Mouse (Mus musculus) stomach, embryonic 16.5 days (tissue): ENCODE data around the gene Eva1b. TPM values are rescaled to one million over a fixed set of nuclear protein-coding genes. Genes with fewer than 3 reads are reported as not detected.

Experiments used
- ATAC-seq: fragments of 200-750 bp; cut with Nextera tagmentation; 2 replicates; pipeline ENCODE4 v1.8.0; 2017; ENCODE audit warnings: moderate number of reproducible peaks, moderate TSS enrichment; ENCODE audit not compliant: insufficient read depth, low FRiP score
- H3K27ac ChIP-seq: fragments of 300-500 bp; sonication (generic); 2 replicates; pipeline ENCODE4 v1.5.1; 2014; ENCODE audit warnings: low read length
- H3K27me3 ChIP-seq: fragments of 300-500 bp; sonication (generic); 2 replicates; pipeline ENCODE4 v1.6.1; 2014; ENCODE audit warnings: low read length, control low read depth, mixed read lengths; ENCODE audit not compliant: control insufficient read depth, insufficient read depth
- H3K36me3 ChIP-seq: fragments of 300-500 bp; sonication (generic); 2 replicates; pipeline ENCODE4 v1.6.1; 2014; ENCODE audit warnings: low read length; ENCODE audit not compliant: control insufficient read depth, insufficient read depth
- H3K4me1 ChIP-seq: fragments of 300-500 bp; sonication (generic); 2 replicates; pipeline ENCODE4 v1.6.1; 2014; ENCODE audit warnings: low read length, control low read depth, mixed read lengths; ENCODE audit not compliant: control insufficient read depth, insufficient read depth
- H3K4me2 ChIP-seq: fragments of 300-500 bp; sonication (generic); 2 replicates; pipeline ENCODE4 v1.6.1; 2014; ENCODE audit warnings: low read depth, low read length, mixed read lengths
- H3K4me3 ChIP-seq: fragments of 300-500 bp; sonication (generic); replicated peaks from 2 replicates; pipeline ENCODE4 v1.5.1; 2014; ENCODE audit warnings: mild to moderate bottlenecking, low read length
- H3K9ac ChIP-seq: fragments of 300-500 bp; sonication (generic); 2 replicates; pipeline ENCODE4 v1.6.1; 2014; ENCODE audit warnings: low read length
- H3K9me3 ChIP-seq: fragments of 300-500 bp; sonication (generic); replicated peaks from 2 replicates; pipeline ENCODE4 v1.6.1; 2016; ENCODE audit warnings: low read length, control low read depth; ENCODE audit not compliant: control insufficient read depth
- WGBS: fragments of 180-500 bp; shearing (Covaris S2); extraction: QIAGEN DNeasy Blood & Tissue Kit; methylation state at CpG from one replicate; pipeline ENCODE4 v1.1.7; 2014; 5-methylcytosine and 5-hydroxymethylcytosine counted together
- polyA plus RNA-seq: library from polyadenylated mRNA; unstranded; fragments of >200 nt; fragmentation: Nextera tagmentation; extraction: Ambion mirVana; gene quantifications from 2 replicates; pipeline ENCODE4 v1.2.1, GENCODE M21; 2015

Gene Eva1b
- polyA plus RNA-seq, 1 experiment from 2014 or later: 49.7 TPM

- Histone ChIP-seq H3K4me3 (no peak overlapping the region), H3K36me3 (no peaks in the 10 kb centered on the region), H3K9me3 (no peaks in the 10 kb centered on the region), H3K27ac (peak overlapping the region; percentile 26; the same call in 1 of the 2 replicates), H3K4me1 (peaks cover 52% of the 10 kb centered on the region), H3K4me2 (no peak overlapping the region), H3K9ac (peak overlapping the region; percentile 17; the same call in 1 of the 2 replicates), H3K27me3 (no peaks in the 10 kb centered on the region)
- 61% methylated on average over 8 of the region's 8 CpGs for WGBS
- ATAC-seq: no peak
Observed at GRCm38 (mm10) chr4:126108061-126108740, 39.3 kb upstream of the Eva1b start.

- WGBS: 56% methylated on average over 10 of the region's 10 CpGs
- Histone ChIP-seq H3K27ac (peak overlapping the region; percentile 89), H3K27me3 (no peaks in the 10 kb centered on the region), H3K36me3 (no peaks in the 10 kb centered on the region), H3K4me3 (no peak overlapping the region), H3K9ac (peak overlapping the region; percentile 66), H3K9me3 (no peaks in the 10 kb centered on the region), H3K4me2 (peak overlapping the region; percentile 45), H3K4me1 (peaks cover 55% of the 10 kb centered on the region)
- no peak for ATAC-seq
Observed at GRCm38 (mm10) chr4:126109613-126110373, 37.8 kb upstream of the Eva1b start.

- H3K9ac ChIP-seq: peak overlapping the region; percentile 66
- H3K4me1 ChIP-seq: peaks cover 48% of the 10 kb centered on the region
- H3K27me3 ChIP-seq: no peaks in the 10 kb centered on the region
- peak; percentile 89 for ATAC-seq
- 14% methylated on average over 12 of the region's 12 CpGs for WGBS
- peak overlapping the region; percentile 89 for H3K27ac ChIP-seq
- no peaks in the 10 kb centered on the region for H3K36me3 ChIP-seq
- H3K4me2 ChIP-seq: peak overlapping the region; percentile 45
- H3K9me3 ChIP-seq: no peaks in the 10 kb centered on the region
- H3K4me3 ChIP-seq: 0 out of 2 replicates have a peak overlapping the region, but pooled peaks have one; percentile 14
Observed at GRCm38 (mm10) chr4:126110374-126111152, 37.0 kb upstream of the Eva1b start.

- peak overlapping the region; percentile 45 for H3K4me2 ChIP-seq
- peak overlapping the region; percentile 66 for H3K9ac ChIP-seq
- peak overlapping the region; percentile 89 for H3K27ac ChIP-seq
- no peaks in the 10 kb centered on the region for H3K9me3 ChIP-seq
- no peaks in the 10 kb centered on the region for H3K36me3 ChIP-seq
- H3K4me1 ChIP-seq: peaks cover 50% of the 10 kb centered on the region
- 0 out of 2 replicates have a peak overlapping the region, but pooled peaks have one; percentile 14 for H3K4me3 ChIP-seq
- no peaks in the 10 kb centered on the region for H3K27me3 ChIP-seq
- ATAC-seq: no peak; the same call in 1 of the 2 replicates
- WGBS: 25% methylated on average over 7 of the region's 7 CpGs
Observed at GRCm38 (mm10) chr4:126111153-126111549, 36.4 kb upstream of the Eva1b start.

- H3K4me2 ChIP-seq: no peak overlapping the region
Observed at GRCm38 (mm10) chr4:126113243-126113642, 34.3 kb upstream of the Eva1b start.

GRCm38 (mm10) chr4:126113943-126114342 is 33.6 kb upstream of the Eva1b start:
- ATAC-seq: no peak
- Histone ChIP-seq H3K4me2 (no peak overlapping the region), H3K27ac (no peak overlapping the region), H3K4me3 (no peak overlapping the region), H3K9ac (0 out of 2 replicates have a peak overlapping the region, but pooled peaks have one; percentile 7), H3K9me3 (no peaks in the 10 kb centered on the region), H3K36me3 (no peaks in the 10 kb centered on the region), H3K4me1 (peaks cover 34% of the 10 kb centered on the region), H3K27me3 (no peaks in the 10 kb centered on the region)
- 27% methylated on average over 6 of the region's 6 CpGs for WGBS

More at GRCm38 (mm10) chr4:126113243-126113642, 34.3 kb upstream of the Eva1b start:
- Histone ChIP-seq H3K9me3 (no peaks in the 10 kb centered on the region), H3K4me3 (no peak overlapping the region), H3K27me3 (no peaks in the 10 kb centered on the region), H3K27ac (no peak overlapping the region), H3K9ac (no peak overlapping the region), H3K36me3 (no peaks in the 10 kb centered on the region), H3K4me1 (peaks cover 41% of the 10 kb centered on the region)
- 73% methylated on average over 4 of the region's 4 CpGs for WGBS
- no peak for ATAC-seq

- H3K4me1 ChIP-seq: peaks cover 22% of the 10 kb centered on the region
- H3K4me2 ChIP-seq: no peak overlapping the region
- H3K27me3 ChIP-seq: no peaks in the 10 kb centered on the region
- no peak for ATAC-seq
- H3K27ac ChIP-seq: peak overlapping the region; percentile 12; the same call in 1 of the 2 replicates
- no peak overlapping the region for H3K9ac ChIP-seq
- no peaks in the 10 kb centered on the region for H3K36me3 ChIP-seq
- 80% methylated on average over 9 of the region's 9 CpGs for WGBS
- H3K9me3 ChIP-seq: no peaks in the 10 kb centered on the region
- H3K4me3 ChIP-seq: no peak overlapping the region
Observed at GRCm38 (mm10) chr4:126115411-126115810, 32.1 kb upstream of the Eva1b start.

GRCm38 (mm10) chr4:126115871-126116521 is 31.5 kb upstream of the Eva1b start:
- Histone ChIP-seq H3K4me1 (peaks cover 16% of the 10 kb centered on the region), H3K4me3 (no peak overlapping the region), H3K9ac (no peak overlapping the region), H3K4me2 (no peak overlapping the region), H3K27ac (peak overlapping the region; percentile 12; the same call in 1 of the 2 replicates), H3K9me3 (no peaks in the 10 kb centered on the region), H3K36me3 (no peaks in the 10 kb centered on the region), H3K27me3 (no peaks in the 10 kb centered on the region)
- 0 out of 2 replicates have a peak, but pooled peaks have one; percentile 51 for ATAC-seq
- WGBS: 48% methylated on average over 6 of the region's 6 CpGs
